Mouse (Mus musculus) forebrain, embryonic 15.5 days (tissue): Measurements from ENCODE around the gene Gm9774. TPM values are rescaled to one million over a fixed set of nuclear protein-coding genes. Genes with fewer than 3 reads are reported as not detected.

Source experiments
- polyA plus RNA-seq: library from polyadenylated mRNA; unstranded; fragments of >200 nt; fragmentation: Nextera tagmentation; extraction: Ambion mirVana; gene quantifications from 2 replicates; pipeline ENCODE4 v1.2.1, GENCODE M21; 2015

The Gm9774 gene
- polyA plus RNA-seq, 1 experiment from 2014 or later, result 6.7 TPM

Other genes starting within 250 kb of the Gm9774 start
- gene Sprr2a1, start 213.6 kb downstream of the Gm9774 start, polyA plus RNA-seq, result not detected in 2 replicates
- not detected in 2 replicates for gene Sprr2a2, start 213.5 kb downstream of the Gm9774 start, polyA plus RNA-seq
- gene Sprr2a3, start 144.0 kb downstream of the Gm9774 start, polyA plus RNA-seq, result not detected in 2 replicates
- gene Sprr2b, start 112.8 kb downstream of the Gm9774 start, polyA plus RNA-seq, result not detected in 2 replicates
- gene Sprr2d, start 90.3 kb downstream of the Gm9774 start, polyA plus RNA-seq, result not detected in 2 replicates
- gene Sprr2e, start 77.3 kb downstream of the Gm9774 start, polyA plus RNA-seq, result not detected in 2 replicates
- gene Sprr2f, start 64.2 kb downstream of the Gm9774 start, polyA plus RNA-seq, result not detected in 2 replicates
- gene Sprr2h, start 43.7 kb downstream of the Gm9774 start, polyA plus RNA-seq, result not detected in 2 replicates
- not detected in 2 replicates for gene Sprr2i, start 21.4 kb downstream of the Gm9774 start, polyA plus RNA-seq
- not detected in 2 replicates for gene Sprr2j-ps, start 11.3 kb downstream of the Gm9774 start, polyA plus RNA-seq
- gene Sprr2k, start 3.2 kb upstream of the Gm9774 start, polyA plus RNA-seq, result not detected in 2 replicates
- not detected in 2 replicates for gene Sprr1b, start 9.4 kb upstream of the Gm9774 start, polyA plus RNA-seq
- gene Sprr3, start 29.3 kb upstream of the Gm9774 start, polyA plus RNA-seq, result not detected in 2 replicates
- not detected in 2 replicates for gene Sprr1a, start 56.5 kb upstream of the Gm9774 start, polyA plus RNA-seq
- not detected in 2 replicates for gene Sprr4, start 71.1 kb upstream of the Gm9774 start, polyA plus RNA-seq
- gene 2310046K23Rik, start 105.1 kb upstream of the Gm9774 start, polyA plus RNA-seq, result not detected in 2 replicates
- gene Ivl, start 144.3 kb upstream of the Gm9774 start, polyA plus RNA-seq, result not detected in 2 replicates
- not detected in 2 replicates for gene Smcp, start 159.6 kb upstream of the Gm9774 start, polyA plus RNA-seq
- not detected in 2 replicates for gene 2210017I01Rik, start 178.1 kb upstream of the Gm9774 start, polyA plus RNA-seq
- gene Lce6a, start 192.2 kb upstream of the Gm9774 start, polyA plus RNA-seq, result not detected in 2 replicates
- gene Lce1a1, start 218.9 kb upstream of the Gm9774 start, polyA plus RNA-seq, result not detected in 2 replicates
- gene Lce1b, start 227.5 kb upstream of the Gm9774 start, polyA plus RNA-seq, result not detected in 2 replicates
- not detected in 2 replicates for gene Lce1a2, start 240.9 kb upstream of the Gm9774 start, polyA plus RNA-seq
- not detected in 2 replicates for gene Lce1c, start 249.8 kb upstream of the Gm9774 start, polyA plus RNA-seq